Mouse (Mus musculus) ES-E14 (cell line): ENCODE data around the gene Spcs2. TPM values are rescaled to one million over a fixed set of nuclear protein-coding genes. Genes with fewer than 3 reads are reported as not detected.

ENCODE experiments used
- DNase-seq: peaks from one replicate; pipeline ENCODE4 v3.0.0-alpha.2; 2013; ENCODE audit warnings: low read depth, low spot score
- H3K27ac ChIP-seq: 2 replicates; pipeline ENCODE4 v1.5.1; 2012; ENCODE audit warnings: low read depth, mild to moderate bottlenecking, low read length, moderate library complexity, mixed read lengths; ENCODE audit not compliant: poor library complexity, insufficient read depth, severe bottlenecking
- H3K36me3 ChIP-seq: 2 replicates; pipeline ENCODE4 v1.6.1; 2012; ENCODE audit warnings: mild to moderate bottlenecking, low read length, moderate library complexity, mixed read lengths; ENCODE audit not compliant: control insufficient read depth, poor library complexity, insufficient read depth, severe bottlenecking
- H3K4me1 ChIP-seq, 2 experiments: fragments of 150-350 bp in 1 of 2; sonication (generic) in 1 of 2; 2 replicates each; pipeline ENCODE4 v1.6.1; 2012; ENCODE audit warnings: low read length in 2 of 2, mild to moderate bottlenecking in 1 of 2, mixed read lengths in 1 of 2; ENCODE audit not compliant: control insufficient read depth in 2 of 2, insufficient read depth in 2 of 2, poor library complexity in 1 of 2
- H3K4me3 ChIP-seq, 2 experiments: fragments of 150-350 bp in 1 of 2; sonication (generic) in 1 of 2; 2 replicates each; pipeline ENCODE4 v1.5.1; 2012; ENCODE audit warnings: low read length in 2 of 2, low read depth in 1 of 2, mild to moderate bottlenecking in 1 of 2, mixed read lengths in 1 of 2; ENCODE audit not compliant: insufficient read depth in 1 of 2, poor library complexity in 1 of 2, severe bottlenecking in 1 of 2
- H3K9ac ChIP-seq: 2 replicates; pipeline ENCODE4 v1.6.1; 2012; ENCODE audit warnings: low read depth, mild to moderate bottlenecking, low read length, mixed read lengths; ENCODE audit not compliant: poor library complexity, insufficient read depth, severe bottlenecking
- H3K9me3 ChIP-seq: fragments of 150-350 bp; sonication (generic); 2 replicates; pipeline ENCODE4 v1.6.1; 2012; ENCODE audit warnings: low read depth, mild to moderate bottlenecking, low read length; ENCODE audit not compliant: control insufficient read depth, insufficient read depth
- CHD2 ChIP-seq: IDR thresholded peaks from 2 replicates; pipeline ENCODE4 v1.6.1; 2014; ENCODE audit warnings: mild to moderate bottlenecking, low read depth, low read length, inconsistent platforms
- HCFC1 ChIP-seq: IDR thresholded peaks from 2 replicates; pipeline ENCODE4 v1.6.1; 2012; ENCODE audit warnings: low read length, inconsistent platforms, borderline replicate concordance; ENCODE audit not compliant: insufficient read depth
- MAFK ChIP-seq: IDR thresholded peaks from 2 replicates; pipeline ENCODE4 v1.6.1; 2014; ENCODE audit warnings: mild to moderate bottlenecking, low read depth, low read length, inconsistent platforms; ENCODE audit not compliant: insufficient read depth
- ZC3H11A ChIP-seq: IDR thresholded peaks from 2 replicates; pipeline ENCODE4 v1.6.1; 2012; ENCODE audit warnings: low read depth, mild to moderate bottlenecking, inconsistent platforms, low read length, borderline replicate concordance
- ZNF384 ChIP-seq: IDR thresholded peaks from 2 replicates; pipeline ENCODE4 v1.6.1; 2012; ENCODE audit warnings: low read depth, low read length, inconsistent platforms
- in situ Hi-C, 2 experiments: fragments of 600-800 bp; cut with MboI; formaldehyde crosslinking; loops; one replicate each; pipeline ENCODE4 v1.15.1; 2025; ENCODE audit warnings: low sequenced_read_pairs in 2 of 2, inconsistent platforms in 1 of 2; ENCODE audit not compliant: unreplicated experiment in 2 of 2
- total RNA-seq: library from RNA; depleted of rRNA; stranded (reverse); fragments of 300-350 nt; gene quantifications from 2 replicates; pipeline ENCODE4 v1.2.3, GENCODE M21; 2012

Spcs2 gene
- total RNA-seq, 1 experiment, result 247 TPM

DNA sequence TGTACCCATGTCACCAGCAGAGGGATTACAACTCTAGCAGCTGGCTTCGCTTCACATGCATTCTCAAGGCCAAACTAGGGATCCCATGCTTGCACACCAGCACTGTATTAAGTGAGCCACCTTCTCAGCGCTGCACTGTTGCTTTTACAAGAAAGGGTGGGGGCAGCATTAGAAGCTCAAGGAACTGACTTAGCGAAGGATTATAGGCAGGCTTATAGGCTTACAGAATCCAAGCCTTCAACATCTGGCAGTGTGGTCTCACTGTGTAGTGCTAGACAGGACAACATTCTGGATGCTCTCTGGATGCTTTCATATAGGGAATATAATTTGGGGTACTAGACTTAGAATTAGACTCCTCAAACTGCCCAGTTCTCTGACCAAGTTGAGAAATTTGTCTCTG is 25.0 kb downstream of the Spcs2 start:
- Histone ChIP-seq H3K9ac (no peak overlapping the region), H3K36me3 (peaks cover 24% of the 10 kb centered on the region), H3K9me3 (no peaks in the 10 kb centered on the region), H3K4me1 (0 out of 4 replicates have a peak, but pooled peaks cover 0 to 2% of the 10 kb centered on the region in 2 experiments), H3K4me3 (no peak overlapping the region), H3K27ac (no peak overlapping the region)
- in situ Hi-C loops, result no loop called here
- TF ChIP-seq ZC3H11A, result no peak
- no peak for TF ChIP-seq HCFC1
- TF ChIP-seq CHD2, result no peak
- TF ChIP-seq MAFK, result no peak
- no peak for TF ChIP-seq ZNF384
- no peak for DNase-seq

DNA sequence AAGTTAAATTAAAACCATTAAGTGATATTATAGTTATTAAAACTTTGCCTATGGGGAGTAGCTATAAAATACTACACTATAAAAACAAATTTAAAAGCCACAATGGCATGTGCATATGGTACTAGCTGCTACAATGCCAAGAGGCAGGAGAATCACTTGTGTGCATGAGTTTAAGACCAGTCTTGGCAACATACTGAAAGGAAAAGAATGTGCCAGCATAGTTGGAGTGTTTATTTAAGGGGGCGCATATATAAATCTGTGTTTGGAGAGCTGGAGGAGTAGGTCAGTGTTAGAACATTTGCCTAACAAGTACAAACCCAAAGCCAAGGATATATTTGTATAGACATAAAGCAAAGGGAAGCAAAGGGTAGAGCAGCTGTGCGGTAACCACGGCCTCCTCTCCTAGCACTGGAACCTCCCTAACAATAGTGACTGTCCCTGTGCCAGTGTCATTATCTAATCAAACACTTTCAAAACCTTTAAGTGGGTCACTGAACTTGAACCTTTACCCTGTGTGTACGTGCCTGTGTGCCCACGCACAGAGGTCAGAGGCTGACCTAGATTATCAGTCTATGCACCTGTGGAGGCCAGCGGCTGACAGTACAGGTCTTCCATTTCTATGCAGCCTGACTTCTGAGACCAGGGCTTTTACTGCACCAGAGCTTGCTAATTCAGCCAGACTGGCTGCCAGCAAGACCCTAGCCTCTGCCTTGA is 25.7 kb downstream of the Spcs2 start:
- H3K9ac ChIP-seq, result no peak overlapping the region
- H3K4me1 ChIP-seq, result 0 out of 4 replicates have a peak, but pooled peaks cover 0 to 2% of the 10 kb centered on the region in 2 experiments
- H3K4me3 ChIP-seq, result no peak overlapping the region
- no peak overlapping the region for H3K27ac ChIP-seq
- DNase-seq, result no peak
- TF ChIP-seq MAFK (no peak), ZNF384 (no peak), ZC3H11A (no peak), CHD2 (no peak), HCFC1 (no peak)
- peaks cover 20% of the 10 kb centered on the region for H3K36me3 ChIP-seq
- in situ Hi-C loops, result no loop called here
- H3K9me3 ChIP-seq, result no peaks in the 10 kb centered on the region

DNA sequence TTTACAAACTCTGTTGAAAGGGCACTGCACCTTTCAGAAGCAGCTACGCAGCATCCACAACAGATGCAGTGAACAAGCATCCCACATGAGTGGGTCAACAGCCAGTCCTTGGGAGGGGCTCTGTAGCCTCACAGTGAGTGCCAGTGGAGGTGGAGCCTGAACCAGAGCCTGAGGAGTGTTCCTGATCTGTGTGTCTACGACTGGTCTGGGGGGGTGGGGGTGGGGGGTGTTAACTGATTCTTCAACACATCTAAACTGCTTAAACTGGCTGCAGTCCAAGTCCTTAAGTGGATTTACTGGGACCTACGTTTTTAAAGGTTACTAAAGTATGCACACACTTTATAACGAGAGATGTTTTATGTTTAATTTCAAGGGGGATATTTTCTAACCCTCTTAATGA is 26.5 kb downstream of the Spcs2 start:
- Histone ChIP-seq H3K9me3 (no peaks in the 10 kb centered on the region), H3K9ac (no peak overlapping the region), H3K27ac (no peak overlapping the region), H3K4me3 (no peak overlapping the region), H3K36me3 (peaks cover 18% of the 10 kb centered on the region), H3K4me1 (0 out of 4 replicates have a peak, but pooled peaks cover 0 to 2% of the 10 kb centered on the region in 2 experiments)
- no peak for DNase-seq
- TF ChIP-seq HCFC1 (no peak), MAFK (no peak), CHD2 (no peak), ZNF384 (no peak), ZC3H11A (no peak)
- in situ Hi-C loops, result no loop called here

DNA sequence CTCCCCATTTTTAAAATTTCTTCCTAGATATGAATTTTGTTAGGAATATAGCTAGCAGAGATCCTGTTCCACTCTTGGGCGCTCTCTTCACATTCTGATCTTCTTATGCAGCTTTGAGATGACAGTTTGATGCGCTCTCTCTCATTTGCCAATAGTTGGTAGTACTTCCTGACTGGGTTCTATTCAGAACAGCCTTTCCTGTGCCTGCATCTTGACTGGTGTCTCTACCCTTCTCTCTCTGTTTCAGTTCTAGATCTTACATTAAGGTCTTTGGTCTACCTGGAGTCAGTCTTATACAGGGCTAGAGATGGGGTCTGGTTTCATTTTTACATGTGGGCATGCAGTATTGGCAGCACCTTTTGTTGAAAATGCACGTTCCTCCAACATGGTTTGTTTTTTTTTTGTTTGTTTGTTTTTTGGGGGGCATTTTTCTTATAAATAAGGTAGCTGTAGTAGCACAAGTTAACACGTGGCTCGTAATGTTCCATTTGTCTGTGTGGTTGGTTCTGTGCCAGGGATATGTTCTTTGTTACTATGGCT is 28.9 kb downstream of the Spcs2 start:
- H3K4me3 ChIP-seq, result no peak overlapping the region
- H3K27ac ChIP-seq, result no peak overlapping the region
- H3K36me3 ChIP-seq, result peaks cover 8% of the 10 kb centered on the region; the same call in 1 of the 2 replicates
- in situ Hi-C loops, result no loop called here
- H3K9me3 ChIP-seq, result no peaks in the 10 kb centered on the region
- TF ChIP-seq CHD2 (no peak), HCFC1 (no peak), ZNF384 (no peak), MAFK (no peak), ZC3H11A (no peak)
- H3K4me1 ChIP-seq, result 0 out of 4 replicates have a peak, but pooled peaks cover 0 to 2% of the 10 kb centered on the region in 2 experiments
- H3K9ac ChIP-seq, result no peak overlapping the region
- no peak for DNase-seq
